Mouse (Mus musculus) cortical plate, adult 2 months (tissue): Measurements from ENCODE around the gene Tmub2.

ENCODE experiments used
- CTCF ChIP-seq: fragments of 200-500 bp; IDR thresholded peaks from 2 replicates; pipeline ENCODE4 v1.5.1; 2011; ENCODE audit warnings: mild to moderate bottlenecking, control low read depth, low read length; ENCODE audit not compliant: insufficient read depth; ENCODE audit errors: extremely low read depth
- POLR2A ChIP-seq: fragments of 200-500 bp; IDR thresholded peaks from 2 replicates; pipeline ENCODE4 v1.6.1; 2011; ENCODE audit warnings: mild to moderate bottlenecking, low read length, control low read depth; ENCODE audit not compliant: insufficient read depth; ENCODE audit errors: extremely low read depth

DNA sequence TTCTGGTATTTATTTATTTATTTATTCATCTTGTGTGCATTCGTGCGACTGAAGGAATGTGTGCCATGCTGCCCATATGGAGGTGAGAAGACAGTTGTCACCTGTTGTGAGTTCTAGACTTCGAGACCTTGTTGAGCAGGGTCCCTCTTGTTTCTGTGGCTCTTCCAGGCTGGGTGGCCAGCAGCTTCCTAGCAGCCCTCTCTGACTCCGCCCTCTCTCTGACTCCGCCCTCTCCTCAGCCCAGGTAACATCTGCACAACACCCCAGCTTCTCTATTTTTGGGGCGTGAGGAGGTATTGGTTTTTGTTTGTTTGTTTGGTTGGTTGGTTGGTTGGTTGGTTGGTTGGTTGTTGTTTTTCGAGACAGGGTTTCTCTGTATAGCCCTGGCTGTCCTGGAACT, 43.1 kb downstream of the Tmub2 start:
- no peak for TF ChIP-seq POLR2A
- no peak for TF ChIP-seq CTCF
